Mouse (Mus musculus): ENCODE data around the gene C2cd3.
"Not testable (repeated sequence)": the region's sequence is repeated elsewhere in the genome, so short reads cannot be mapped to it uniquely, and the experiment has no call there.

C2cd3 gene

GRCm38 (mm10) chr7:100472777-100473176, 100.7 kb downstream of the C2cd3 start, which contains the start of gene Ucp3:
Gene Ucp3 (plus strand): TSS chr7:100472990.
- no peak for DNase-seq

DNA sequence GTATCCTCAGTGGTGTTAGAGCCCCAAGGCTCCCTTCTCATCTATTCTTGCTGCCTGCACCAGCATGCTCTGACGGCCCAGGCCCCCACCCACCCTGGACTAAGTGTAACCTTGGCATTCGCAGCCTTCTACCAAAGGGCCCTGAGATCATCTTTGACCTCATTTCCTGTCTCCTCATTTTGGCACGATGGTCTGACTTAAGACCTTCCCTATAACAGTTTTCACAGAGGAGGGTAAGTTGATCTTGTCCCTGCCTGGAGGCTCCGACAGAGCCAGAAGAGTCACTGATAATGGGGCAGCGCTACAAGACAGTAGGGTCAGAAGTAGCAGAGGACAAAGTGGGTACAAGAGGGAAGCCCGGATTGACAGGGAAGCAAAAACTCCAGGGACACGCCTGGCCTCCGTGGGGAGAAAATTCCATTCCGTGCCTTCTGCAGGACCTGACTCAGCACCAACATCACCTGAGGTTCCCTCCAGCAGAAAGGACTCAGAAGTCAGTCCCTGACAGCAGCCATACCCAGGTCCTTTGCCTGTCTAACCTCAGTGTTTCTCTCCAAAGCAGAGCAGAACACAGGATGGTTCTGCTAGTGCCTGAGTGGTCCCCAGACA, 101.9 kb downstream of the C2cd3 start:
- DNase-seq: no peak

DNA sequence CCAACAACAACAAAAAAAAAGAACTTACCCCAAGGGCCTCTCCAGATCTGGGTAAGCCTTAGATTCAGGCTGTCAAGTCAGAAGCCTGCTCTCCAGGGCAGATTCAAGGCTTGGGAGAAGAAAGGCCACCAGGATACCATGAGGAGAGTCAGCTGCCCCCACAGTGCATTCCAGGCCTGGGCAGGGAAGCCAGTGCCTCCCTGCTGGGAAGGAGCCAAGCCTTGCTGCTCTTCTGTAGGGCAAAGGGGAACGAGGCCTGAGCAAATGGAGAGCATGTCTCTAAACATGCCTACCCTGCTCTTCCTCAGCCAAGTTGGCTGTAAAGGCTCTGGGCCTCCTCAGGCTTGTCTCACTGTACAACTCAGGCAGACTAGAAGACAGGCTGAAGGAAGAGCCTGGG, 102.6 kb downstream of the C2cd3 start:
- DNase-seq: no peak

GRCm38 (mm10) chr7:100479100-100479822, 107.2 kb downstream of the C2cd3 start:
- peak in 1 of 2 experiments; percentile 22 for DNase-seq

GRCm38 (mm10) chr7:100479823-100480164, 107.8 kb downstream of the C2cd3 start:
- no peak for DNase-seq

DNA sequence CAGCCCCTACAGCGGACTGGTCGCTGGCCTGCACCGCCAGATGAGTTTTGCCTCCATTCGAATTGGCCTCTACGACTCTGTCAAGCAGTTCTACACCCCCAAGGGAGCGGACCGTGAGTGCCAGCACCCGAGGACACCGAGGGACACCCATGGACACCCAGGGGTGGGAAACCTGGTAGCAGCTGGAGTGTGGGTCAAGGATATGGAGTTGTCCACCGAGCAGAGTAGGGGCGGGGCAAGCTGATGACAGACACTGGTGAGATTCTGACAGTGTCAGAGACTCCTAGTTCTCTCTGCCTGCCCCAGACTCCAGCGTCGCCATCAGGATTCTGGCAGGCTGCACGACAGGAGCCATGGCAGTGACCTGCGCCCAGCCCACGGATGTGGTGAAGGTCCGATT, 108.1 kb downstream of the C2cd3 start:
- no peak for DNase-seq

DNA sequence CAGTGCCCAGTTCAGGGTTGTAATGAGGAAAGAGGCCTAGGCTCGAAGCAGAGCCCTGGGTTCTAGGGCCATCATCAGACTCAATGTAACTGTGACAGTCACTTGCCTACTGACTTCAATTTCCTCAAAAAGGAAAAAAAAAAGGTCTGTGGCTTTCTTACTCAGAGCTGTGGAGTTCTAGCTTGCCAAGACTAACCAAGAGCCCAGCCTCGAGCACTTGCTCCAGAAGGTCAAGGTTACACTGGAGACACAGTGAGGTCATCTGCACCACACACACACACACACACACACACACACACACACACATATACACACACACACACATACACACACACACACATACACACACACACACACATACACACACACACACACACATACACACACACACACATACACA, 110.0 kb downstream of the C2cd3 start:
- not testable (repeated sequence) for DNase-seq

- DNase-seq: no peak
These were observed 112.5 kb downstream of the C2cd3 start for GRCm38 (mm10) chr7:100484493-100484892.

DNA sequence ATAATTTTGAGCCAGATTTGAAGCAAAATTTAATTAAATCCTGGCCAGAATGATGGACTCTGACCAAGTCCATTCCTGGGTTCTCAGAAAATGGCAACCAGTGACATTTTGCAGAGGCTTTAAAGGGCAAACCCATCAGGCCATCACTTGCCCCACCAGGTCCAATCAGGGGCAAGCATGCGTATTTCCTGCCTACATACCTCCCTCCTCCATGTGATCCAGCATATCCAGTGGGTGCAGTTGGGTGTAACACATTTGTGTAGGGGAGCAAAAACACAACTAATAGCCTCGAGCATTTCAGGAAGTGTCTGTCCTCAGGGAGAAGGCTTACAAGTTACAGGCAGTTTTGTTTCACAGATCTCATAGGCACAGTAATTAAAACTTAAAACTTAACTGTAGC, 115.3 kb downstream of the C2cd3 start:
- DNase-seq: no peak

GRCm38 (mm10) chr7:100488474-100489048, 116.5 kb downstream of the C2cd3 start:
- DNase-seq: no peak

- peak in 1 of 2 experiments; percentile 23 for DNase-seq
These were observed 120.5 kb downstream of the C2cd3 start for GRCm38 (mm10) chr7:100492391-100493116.

DNA sequence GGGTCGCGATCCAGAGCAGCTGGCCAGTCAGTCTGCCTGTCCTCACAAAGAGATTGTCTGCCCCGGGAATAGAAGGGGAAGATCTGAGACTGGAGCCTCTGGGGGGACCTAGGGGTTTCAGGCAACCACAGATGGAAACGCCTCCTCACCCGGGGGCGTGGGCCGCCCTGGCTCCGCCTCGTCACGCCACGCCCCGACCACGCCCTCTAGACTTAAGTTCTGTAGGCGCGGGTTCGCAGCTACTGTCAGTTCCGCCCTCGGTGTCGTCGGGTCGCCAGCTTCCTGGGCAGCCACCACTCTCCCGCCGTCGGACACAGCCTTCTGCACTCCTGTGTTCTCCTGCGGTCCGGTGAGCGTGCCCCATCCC, 121.1 kb downstream of the C2cd3 start, which contains the start of gene Ucp2:
Gene Ucp2, plus strand, starts transcription at position 221 of the 367 bp plus-strand sequence.
- DNase-seq: peak; percentile 31 to 50

DNA sequence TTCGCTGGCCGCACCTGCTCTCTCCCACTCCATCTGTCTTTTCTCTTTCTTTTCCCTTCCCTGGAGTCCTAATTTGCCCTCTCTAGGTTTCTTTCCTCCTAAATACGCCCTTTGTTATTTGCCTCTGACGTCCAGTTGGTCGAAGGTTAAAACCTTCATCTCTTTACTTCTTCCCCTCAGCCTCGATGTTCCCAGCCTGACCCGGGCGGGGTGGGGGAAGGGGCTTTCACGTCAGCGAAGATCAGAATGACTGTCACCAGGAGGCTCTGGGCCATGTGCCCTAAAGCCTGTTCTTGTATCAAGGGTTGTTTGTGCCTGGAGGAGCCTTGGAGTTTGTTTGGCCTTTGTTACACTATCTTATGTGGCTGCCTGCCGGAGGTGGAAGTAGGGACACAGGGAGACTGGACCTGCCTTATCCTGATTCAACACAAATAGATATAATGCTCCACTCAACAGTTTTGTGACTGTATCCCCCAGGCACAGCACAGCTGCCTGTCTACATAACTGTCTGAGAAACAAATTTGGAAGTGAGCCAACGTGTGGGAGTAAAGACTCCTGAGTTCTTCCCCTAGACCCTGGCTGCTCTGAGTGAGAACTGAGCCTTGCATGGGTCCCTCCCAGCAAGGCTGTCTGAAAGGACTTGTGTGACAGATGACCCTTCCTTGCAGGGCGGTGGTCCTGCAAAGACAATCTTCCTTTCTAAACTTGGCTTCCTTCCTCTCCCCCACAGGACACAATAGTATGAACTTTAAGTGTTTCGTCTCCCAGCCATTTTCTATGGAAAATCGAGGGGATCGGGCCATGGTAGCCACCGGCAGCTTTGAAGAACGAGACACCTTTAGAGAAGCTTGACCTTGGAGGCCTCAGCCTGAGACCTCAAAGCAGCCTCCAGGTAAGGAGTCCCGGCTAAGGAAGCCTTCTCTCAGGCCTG, 121.7 kb downstream of the C2cd3 start:
- no peak for DNase-seq

- DNase-seq: no peak
These were observed 122.4 kb downstream of the C2cd3 start for GRCm38 (mm10) chr7:100494415-100494831.

- no peak for DNase-seq
These were observed 123.0 kb downstream of the C2cd3 start for GRCm38 (mm10) chr7:100495042-100495441.

DNA sequence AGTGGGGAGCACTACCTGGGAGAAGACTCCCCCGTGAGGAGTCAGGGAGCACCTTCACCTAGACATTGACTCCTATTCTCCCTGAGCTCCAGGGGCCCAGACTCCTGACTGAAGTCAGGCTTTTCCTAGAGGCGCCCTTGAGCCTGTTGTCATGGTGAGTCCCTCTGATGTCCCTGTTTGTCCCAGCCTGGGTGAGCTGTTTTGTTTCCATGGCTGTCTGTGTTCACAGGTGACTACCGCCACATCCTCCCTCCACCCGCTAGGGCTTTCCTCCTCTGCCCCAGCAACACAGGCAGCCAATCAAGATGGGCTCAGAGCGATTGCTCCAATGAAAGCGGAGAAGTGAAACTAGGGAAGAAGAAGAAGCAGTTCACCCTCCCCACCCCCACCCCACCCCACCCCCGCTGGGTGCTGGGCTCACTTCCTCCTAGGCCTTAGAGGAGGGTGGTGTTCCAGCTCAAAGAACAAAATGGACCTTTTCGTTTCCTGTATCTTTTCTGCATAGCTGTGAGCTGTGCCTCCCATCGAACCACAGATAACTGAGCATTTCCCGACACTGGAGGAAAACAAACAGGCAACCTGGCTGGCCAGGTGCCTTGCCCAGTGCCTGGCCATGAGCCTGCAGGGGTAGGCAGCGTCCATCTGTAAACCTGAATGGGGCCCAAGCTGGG, 123.7 kb downstream of the C2cd3 start:
- DNase-seq: peak; percentile 34 to 39

- no peak for DNase-seq
These were observed 124.3 kb downstream of the C2cd3 start for GRCm38 (mm10) chr7:100496371-100496770.

GRCm38 (mm10) chr7:100496791-100497190, 124.8 kb downstream of the C2cd3 start:
- DNase-seq: no peak

GRCm38 (mm10) chr7:100497402-100497801, 125.4 kb downstream of the C2cd3 start:
- no peak for DNase-seq

- DNase-seq: no peak
These were observed 125.9 kb downstream of the C2cd3 start for GRCm38 (mm10) chr7:100497982-100498381.

DNA sequence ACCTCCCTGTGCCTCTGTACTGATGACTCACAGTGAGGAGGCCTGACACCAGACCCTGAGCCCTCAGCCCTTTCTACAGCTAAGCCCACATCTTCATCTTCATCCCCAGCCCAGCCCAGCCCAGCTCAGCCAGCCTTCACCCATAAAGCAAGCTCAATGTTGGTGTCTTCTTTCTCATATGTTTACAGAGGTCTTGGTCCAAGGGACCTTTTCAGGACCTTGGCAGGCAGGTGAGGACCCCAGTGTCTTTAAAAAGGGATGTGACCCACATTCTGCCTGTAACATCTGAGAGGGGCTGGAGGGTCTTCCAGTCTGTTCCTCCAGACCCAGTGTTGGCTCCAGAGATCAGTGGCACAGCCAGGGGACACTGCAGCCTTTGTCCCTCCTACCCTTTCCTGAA, 127.4 kb downstream of the C2cd3 start:
- no peak for DNase-seq
